Mouse (Mus musculus) intestine, embryonic 15.5 days (tissue): ENCODE measurements around the gene Rhbdd3. TPM values are rescaled to one million over a fixed set of nuclear protein-coding genes. Genes with fewer than 3 reads are reported as not detected.

ENCODE experiments used
- ATAC-seq: fragments of 200-750 bp; cut with Nextera tagmentation; 2 replicates; pipeline ENCODE4 v1.8.0; 2017; ENCODE audit warnings: moderate TSS enrichment, moderate library complexity
- H3K27ac ChIP-seq: fragments of 300-500 bp; sonication (generic); 2 replicates; pipeline ENCODE4 v1.5.1; 2015; ENCODE audit warnings: mild to moderate bottlenecking, inconsistent platforms
- H3K27me3 ChIP-seq: fragments of 300-500 bp; sonication (generic); replicated peaks from 2 replicates; pipeline ENCODE4 v1.6.1; 2015; ENCODE audit warnings: inconsistent platforms
- H3K36me3 ChIP-seq: fragments of 300-500 bp; sonication (generic); 2 replicates; pipeline ENCODE4 v1.6.1; 2015; ENCODE audit warnings: inconsistent platforms
- H3K4me1 ChIP-seq: fragments of 300-500 bp; sonication (generic); replicated peaks from 2 replicates; pipeline ENCODE4 v1.6.1; 2015; ENCODE audit warnings: inconsistent platforms
- H3K4me2 ChIP-seq: fragments of 300-500 bp; sonication (generic); replicated peaks from 2 replicates; pipeline ENCODE4 v1.6.1; 2015; ENCODE audit warnings: mild to moderate bottlenecking, inconsistent platforms
- H3K4me3 ChIP-seq: fragments of 300-500 bp; sonication (generic); replicated peaks from 2 replicates; pipeline ENCODE4 v1.5.1; 2015; ENCODE audit warnings: inconsistent platforms
- H3K9ac ChIP-seq: fragments of 300-500 bp; sonication (generic); 2 replicates; pipeline ENCODE4 v1.6.1; 2015; ENCODE audit warnings: inconsistent platforms
- H3K9me3 ChIP-seq: fragments of 300-500 bp; sonication (generic); 2 replicates; pipeline ENCODE4 v1.6.1; 2016; ENCODE audit warnings: inconsistent platforms
- WGBS: fragments of 180-500 bp; shearing (Covaris S2); methylation state at CpG from one replicate; pipeline ENCODE4 v1.1.7; 2015; 5-methylcytosine and 5-hydroxymethylcytosine counted together
- polyA plus RNA-seq: library from polyadenylated mRNA; unstranded; fragments of >200 nt; fragmentation: Nextera tagmentation; extraction: Ambion mirVana; gene quantifications from 2 replicates; pipeline ENCODE4 v1.2.1, GENCODE M21; 2015

Rhbdd3 gene
- 27.5 and 30.0 TPM in 2 replicates for polyA plus RNA-seq

- peaks cover 23% of the 10 kb centered on the region for H3K4me1 ChIP-seq
- no peaks in the 10 kb centered on the region for H3K9me3 ChIP-seq
- H3K27me3 ChIP-seq = no peaks in the 10 kb centered on the region
- peak within 1 kb of the TSS; percentile 99 for H3K9ac ChIP-seq
- ATAC-seq = peak; percentile 91
- peak within 1 kb of the TSS; percentile 99 for H3K4me3 ChIP-seq
- under 1% methylated on average over 91 of the region's 92 CpGs for WGBS
- H3K36me3 ChIP-seq = peaks cover under 1% of the 10 kb centered on the region; the same call in 1 of the 2 replicates
- peak within 1 kb of the TSS; percentile 81 for H3K4me2 ChIP-seq
- H3K27ac ChIP-seq = peak within 1 kb of the TSS; percentile 96
These were observed at the start of gene Rhbdd3, which contains the start of gene Ewsr1 for GRCm38 (mm10) chr11:5098736-5099542. Gene Rhbdd3 (plus strand): TSS chr11:5098926. Gene Ewsr1 (minus strand): TSS chr11:5099266.

GRCm38 (mm10) chr11:5051629-5052028, 47.1 kb upstream of the Rhbdd3 start:
- H3K36me3 ChIP-seq = no peaks in the 10 kb centered on the region
- no peak overlapping the region for H3K27ac ChIP-seq
- H3K4me3 ChIP-seq = no peak overlapping the region
- H3K9me3 ChIP-seq = no peaks in the 10 kb centered on the region
- no peak overlapping the region for H3K4me2 ChIP-seq
- H3K9ac ChIP-seq = no peak overlapping the region
- ATAC-seq = no peak
- peaks cover 7% of the 10 kb centered on the region; the same call in 1 of the 2 replicates for H3K4me1 ChIP-seq
- WGBS = 82% methylated on average over 10 of the region's 10 CpGs
- H3K27me3 ChIP-seq = peaks cover 11% of the 10 kb centered on the region; the same call in 1 of the 2 replicates

DNA sequence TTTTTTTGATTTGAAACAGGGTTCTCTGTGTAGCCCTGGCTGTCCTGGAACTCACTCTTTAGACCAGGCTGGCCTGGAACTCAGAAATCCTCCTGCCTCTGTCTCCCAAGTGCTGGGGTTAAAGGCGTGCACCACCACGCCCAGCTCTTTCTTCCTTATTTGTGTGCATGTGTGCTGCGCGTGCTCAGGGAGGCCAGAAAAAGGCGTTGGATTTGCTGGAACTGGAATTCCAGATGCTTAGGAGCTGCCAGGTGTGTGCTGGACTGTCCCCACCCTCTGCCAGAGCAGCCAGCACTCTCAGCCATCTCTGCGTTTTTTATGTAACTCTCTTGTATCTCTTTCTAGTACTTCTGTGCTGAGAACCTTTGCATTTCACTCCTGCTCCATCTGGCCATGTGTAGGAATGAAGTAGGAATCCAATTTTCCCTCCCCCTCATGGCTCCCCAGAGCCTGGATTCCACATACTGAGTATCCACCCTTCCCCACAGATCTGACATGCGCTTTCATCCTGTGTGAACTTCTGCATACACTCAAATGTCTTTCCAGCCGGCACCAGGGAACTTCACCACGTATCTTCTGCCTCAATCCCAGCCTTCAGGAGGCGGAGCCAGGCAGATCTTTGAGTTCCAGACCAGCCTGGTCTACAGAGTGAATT, 46.4 kb upstream of the Rhbdd3 start:
- H3K9ac ChIP-seq = no peak overlapping the region
- peaks cover 7% of the 10 kb centered on the region; the same call in 1 of the 2 replicates for H3K4me1 ChIP-seq
- no peak overlapping the region for H3K27ac ChIP-seq
- H3K27me3 ChIP-seq = peaks cover 18% of the 10 kb centered on the region
- H3K36me3 ChIP-seq = no peaks in the 10 kb centered on the region
- no peak for ATAC-seq
- no peaks in the 10 kb centered on the region for H3K9me3 ChIP-seq
- H3K4me3 ChIP-seq = no peak overlapping the region
- no peak overlapping the region for H3K4me2 ChIP-seq
- WGBS = 65% methylated on average over 10 of the region's 10 CpGs

- Histone ChIP-seq H3K4me1 (peaks cover 19% of the 10 kb centered on the region), H3K4me3 (no peak overlapping the region), H3K36me3 (no peaks in the 10 kb centered on the region), H3K4me2 (no peak overlapping the region), H3K9ac (no peak overlapping the region), H3K27me3 (peaks cover 34% of the 10 kb centered on the region), H3K27ac (no peak overlapping the region), H3K9me3 (no peaks in the 10 kb centered on the region)
- 83% methylated on average over 14 of the region's 14 CpGs for WGBS
- peak; percentile 32; the same call in 1 of the 2 replicates for ATAC-seq
These were observed 44.6 kb upstream of the Rhbdd3 start for GRCm38 (mm10) chr11:5054151-5054550.

DNA sequence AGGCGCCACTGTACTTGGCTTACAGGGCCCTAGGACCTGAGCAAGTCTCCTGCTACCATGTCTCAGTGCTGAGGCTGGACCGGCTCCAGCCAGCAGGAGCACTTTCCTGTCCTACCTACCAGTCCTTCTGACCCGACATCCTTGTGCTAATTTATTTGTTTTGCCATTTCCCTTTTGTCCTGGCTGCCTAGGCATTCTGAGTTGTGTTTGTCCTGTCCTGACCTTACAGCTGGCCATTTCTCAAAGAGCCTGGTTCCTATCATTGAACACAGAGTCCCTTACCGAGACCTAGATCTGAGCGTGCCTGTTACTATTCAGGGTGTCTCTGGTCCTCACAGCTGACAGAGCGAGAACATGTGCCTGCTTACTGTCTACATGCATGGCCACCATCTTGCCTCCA, 43.9 kb upstream of the Rhbdd3 start:
- Histone ChIP-seq H3K9ac (no peak overlapping the region), H3K9me3 (no peaks in the 10 kb centered on the region), H3K4me2 (no peak overlapping the region), H3K36me3 (no peaks in the 10 kb centered on the region), H3K4me3 (no peak overlapping the region), H3K4me1 (peaks cover 22% of the 10 kb centered on the region), H3K27ac (no peak overlapping the region), H3K27me3 (peaks cover 42% of the 10 kb centered on the region)
- WGBS = 63% methylated on average over 6 of the region's 6 CpGs
- ATAC-seq = no peak

DNA sequence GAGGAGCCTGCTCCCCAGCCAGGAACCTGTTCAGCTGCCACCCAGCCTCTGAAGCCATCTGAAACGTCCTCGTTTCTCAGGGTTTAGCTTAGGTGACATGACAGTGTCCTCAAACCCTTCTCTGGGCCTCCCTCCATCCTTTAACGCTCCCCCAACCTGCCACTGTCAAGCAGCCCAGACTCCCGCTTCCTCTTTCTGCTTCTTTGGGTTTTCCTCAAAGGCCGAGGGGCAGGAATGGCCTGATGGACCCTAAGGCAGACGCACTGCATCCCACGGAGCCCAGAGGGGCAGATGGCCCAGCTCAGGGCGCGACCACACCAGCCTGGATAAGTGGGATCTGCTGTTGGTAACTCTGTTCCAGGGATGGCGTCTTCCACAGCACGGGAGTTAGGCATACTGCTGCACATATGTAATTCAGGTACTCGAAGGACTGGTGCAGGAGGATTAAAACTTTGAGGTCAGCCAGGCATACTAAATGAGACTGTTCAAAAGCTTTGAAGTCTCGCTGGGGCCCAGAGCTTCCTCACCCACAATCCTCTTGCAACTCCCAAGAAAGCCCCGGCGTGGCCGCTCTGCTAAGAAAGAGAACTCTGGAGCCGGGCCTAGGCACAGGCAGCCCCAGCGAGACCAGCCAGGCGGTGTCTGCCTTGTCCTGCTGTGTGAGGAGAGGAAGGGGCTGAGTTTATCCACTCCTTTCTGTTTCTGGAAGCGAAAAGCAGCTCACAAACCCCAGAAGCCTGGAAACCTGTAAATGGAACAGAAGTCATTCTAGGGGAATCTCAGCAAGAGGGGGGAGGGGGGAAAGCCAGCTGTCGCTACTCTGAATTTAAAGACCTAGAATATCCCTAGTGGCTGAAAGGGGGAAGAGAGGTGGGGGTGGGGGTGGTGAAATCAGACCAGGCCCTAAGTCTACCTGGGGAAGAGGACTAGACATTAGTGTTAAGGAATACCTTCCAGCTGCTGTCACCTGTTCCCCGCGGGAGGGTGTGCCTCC, 42.5 kb upstream of the Rhbdd3 start:
- no peaks in the 10 kb centered on the region for H3K9me3 ChIP-seq
- H3K36me3 ChIP-seq = no peaks in the 10 kb centered on the region
- 54% methylated on average over 23 of the region's 23 CpGs for WGBS
- ATAC-seq = no peak
- no peak overlapping the region for H3K4me2 ChIP-seq
- H3K27me3 ChIP-seq = peaks cover 55% of the 10 kb centered on the region
- peaks cover 26% of the 10 kb centered on the region for H3K4me1 ChIP-seq
- H3K9ac ChIP-seq = no peak overlapping the region
- H3K27ac ChIP-seq = no peak overlapping the region
- H3K4me3 ChIP-seq = no peak overlapping the region

DNA sequence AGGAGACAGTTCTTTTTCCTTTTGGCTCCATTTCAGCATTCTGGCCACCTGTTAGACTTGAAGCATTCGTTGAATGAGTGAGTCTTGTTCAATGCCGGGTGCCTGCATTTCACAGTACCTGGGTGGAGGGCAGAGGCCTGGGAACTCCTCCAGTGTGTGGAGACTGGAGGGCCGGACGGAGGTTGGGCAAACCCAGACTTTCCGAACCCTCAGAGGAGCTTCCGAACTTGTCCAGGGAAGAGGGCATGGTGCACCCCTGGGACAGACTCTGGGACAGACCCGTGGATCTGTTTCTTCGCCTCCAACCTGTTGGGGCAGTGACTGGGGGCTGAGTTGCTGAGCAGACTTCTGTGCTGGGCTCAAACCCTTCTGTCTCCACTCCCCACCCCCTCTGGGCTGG, 41.7 kb upstream of the Rhbdd3 start:
- no peak for ATAC-seq
- no peak overlapping the region for H3K9ac ChIP-seq
- H3K27me3 ChIP-seq = peaks cover 61% of the 10 kb centered on the region

GRCm38 (mm10) chr11:5057541-5057855, 41.2 kb upstream of the Rhbdd3 start:
- no peak for ATAC-seq
- peak overlapping the region; percentile 99 for H3K4me2 ChIP-seq
- H3K27ac ChIP-seq = no peak overlapping the region
- peak overlapping the region; percentile 50 for H3K4me3 ChIP-seq
- no peaks in the 10 kb centered on the region for H3K9me3 ChIP-seq
- H3K4me1 ChIP-seq = peaks cover 39% of the 10 kb centered on the region
- 24% methylated on average over 8 of the region's 8 CpGs for WGBS
- peaks cover 65% of the 10 kb centered on the region for H3K27me3 ChIP-seq
- peak overlapping the region; percentile 54; the same call in 1 of the 2 replicates for H3K9ac ChIP-seq
- H3K36me3 ChIP-seq = no peaks in the 10 kb centered on the region

More for the DNA sequence above, 41.7 kb upstream of the Rhbdd3 start:
- H3K27ac ChIP-seq = no peak overlapping the region
- no peaks in the 10 kb centered on the region for H3K36me3 ChIP-seq
- H3K4me1 ChIP-seq = peaks cover 34% of the 10 kb centered on the region
- no peaks in the 10 kb centered on the region for H3K9me3 ChIP-seq
- H3K4me3 ChIP-seq = no peak overlapping the region
- WGBS = 67% methylated on average over 8 of the region's 8 CpGs
- H3K4me2 ChIP-seq = no peak overlapping the region

- Histone ChIP-seq H3K4me1 (peaks cover 44% of the 10 kb centered on the region), H3K27me3 (peaks cover 66% of the 10 kb centered on the region), H3K27ac (no peak within 1 kb of the TSS), H3K36me3 (no peaks in the 10 kb centered on the region), H3K4me2 (peak within 1 kb of the TSS; percentile 99), H3K4me3 (peak within 1 kb of the TSS; percentile 50), H3K9ac (peak within 1 kb of the TSS; percentile 54), H3K9me3 (no peaks in the 10 kb centered on the region)
- 1% methylated on average over 77 of the region's 77 CpGs for WGBS
- no peak for ATAC-seq
These were observed 40.7 kb upstream of the Rhbdd3 start, which contains the start of gene Rasl10a for GRCm38 (mm10) chr11:5057856-5058641. Gene Rasl10a (plus strand): TSS chr11:5058128.

DNA sequence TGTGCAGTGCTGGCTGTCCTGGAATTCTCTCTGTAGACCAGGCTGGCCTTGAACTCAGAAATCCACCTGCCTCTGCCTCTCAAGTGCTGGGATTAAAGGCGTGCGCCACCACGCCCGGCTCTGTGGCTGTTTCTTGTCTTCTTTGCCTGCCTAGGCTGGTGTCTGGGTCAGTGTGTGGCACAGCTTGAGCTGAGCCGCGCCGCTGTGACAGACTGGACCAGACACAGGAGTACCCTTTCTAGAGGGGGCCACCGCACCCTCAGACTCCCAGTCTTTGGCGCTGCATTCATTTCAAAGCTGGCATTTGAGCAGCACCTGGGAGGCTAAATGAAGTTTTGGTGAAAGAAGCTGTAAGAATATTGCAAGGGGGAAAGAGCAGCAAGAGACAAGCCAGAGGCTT, 39.9 kb upstream of the Rhbdd3 start:
- ATAC-seq = no peak
- Histone ChIP-seq H3K9ac (no peak overlapping the region), H3K4me1 (peaks cover 47% of the 10 kb centered on the region), H3K9me3 (no peaks in the 10 kb centered on the region), H3K27me3 (peaks cover 66% of the 10 kb centered on the region), H3K4me2 (no peak overlapping the region), H3K36me3 (no peaks in the 10 kb centered on the region), H3K4me3 (no peak overlapping the region), H3K27ac (no peak overlapping the region)
- 34% methylated on average over 9 of the region's 9 CpGs for WGBS

DNA sequence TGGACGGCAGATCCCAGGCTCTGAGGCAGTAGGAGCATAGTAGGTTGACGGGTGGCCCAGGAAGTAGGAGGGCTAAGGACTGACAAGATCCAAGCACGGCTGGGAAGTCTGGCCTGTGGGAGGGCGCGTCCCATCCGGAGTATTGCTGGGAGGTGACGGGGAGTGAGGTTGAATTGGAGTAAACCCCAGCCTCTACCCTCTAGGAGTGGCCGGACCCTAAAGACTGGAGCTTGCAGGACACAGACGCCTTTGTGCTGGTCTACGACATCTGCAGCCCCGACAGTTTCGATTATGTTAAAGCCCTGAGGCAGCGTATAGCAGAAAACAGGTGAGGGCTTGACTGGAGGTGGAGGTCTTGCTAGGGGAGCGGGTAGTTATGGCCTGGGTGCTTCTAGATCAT, 39.5 kb upstream of the Rhbdd3 start:
- Histone ChIP-seq H3K27me3 (peaks cover 66% of the 10 kb centered on the region), H3K27ac (no peak overlapping the region), H3K4me3 (no peak overlapping the region), H3K36me3 (no peaks in the 10 kb centered on the region), H3K9ac (no peak overlapping the region), H3K9me3 (no peaks in the 10 kb centered on the region), H3K4me2 (no peak overlapping the region), H3K4me1 (peaks cover 52% of the 10 kb centered on the region)
- WGBS = 30% methylated on average over 14 of the region's 14 CpGs
- no peak for ATAC-seq
